8 mouse cellular contexts compared by ENCODE assay signal in the genomic region with DNA sequence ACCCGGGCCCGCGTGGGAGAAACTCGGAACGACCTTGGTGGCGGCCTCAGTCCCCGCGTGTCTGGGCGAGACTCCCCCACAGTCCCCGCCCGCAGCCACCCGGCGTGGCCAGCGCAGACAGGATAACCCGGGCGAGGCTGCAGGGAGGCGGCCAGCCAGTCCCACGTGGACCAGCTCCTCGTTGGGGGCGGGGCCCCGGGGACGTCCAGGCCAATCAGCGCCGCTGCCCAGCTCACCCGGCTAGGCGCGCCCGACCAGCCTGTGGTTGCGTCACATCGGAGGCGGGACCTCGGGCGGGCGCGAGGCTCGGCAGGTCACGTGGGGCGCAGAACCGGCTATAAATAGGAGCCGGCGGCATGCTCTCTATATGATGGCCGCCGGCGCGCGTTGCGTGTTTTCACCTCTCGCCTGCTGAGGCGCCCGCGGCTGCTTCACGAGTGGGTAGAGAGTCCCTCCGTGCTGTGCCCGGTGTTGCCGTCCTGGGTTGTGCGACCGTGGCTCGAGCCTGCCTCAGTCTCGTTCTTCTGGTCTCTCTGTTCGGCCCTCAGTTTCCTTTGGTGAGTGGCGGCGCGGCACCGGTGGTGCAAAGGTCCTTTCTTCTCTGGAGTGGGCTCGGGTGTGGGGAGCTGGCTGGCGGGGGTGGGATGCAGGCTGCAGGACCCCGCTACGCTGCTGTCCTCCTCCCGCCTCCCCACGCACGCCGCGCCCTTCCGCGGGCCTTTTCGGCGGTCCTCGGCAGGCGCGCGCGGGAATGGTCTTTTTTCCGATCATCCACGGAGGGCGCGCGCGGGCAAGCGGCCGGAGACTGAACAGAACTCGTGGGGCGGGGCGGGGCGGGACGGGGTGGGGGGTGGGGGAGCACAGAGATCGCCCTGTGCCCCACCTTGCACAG. TPM values are rescaled to one million over a fixed set of nuclear protein-coding genes. Genes with fewer than 3 reads are reported as not detected.
DNase-seq lines count a peak whose midpoint lies in the region; ATAC-seq lines count a peak whose summit lies in the region.

Gene Slc20a1, plus strand, starts transcription at position 329 of the 892 bp plus-strand sequence.

- peak within 1 kb of the TSS; percentile 72 for H3K4me2 ChIP-seq in hindbrain, embryonic 16.5 days (ENCODE audit: low read length)

- peaks cover 37% of the 10 kb centered on the region for H3K79me2 ChIP-seq in macrophage (ENCODE audit: inconsistent target)

- H3K4me3 ChIP-seq in hindbrain, embryonic 16.5 days (ENCODE audit: low read length) = peak within 1 kb of the TSS; percentile 76
- H3K4me3 ChIP-seq in macrophage (ENCODE audit: inconsistent target) = peak within 1 kb of the TSS; percentile 57

- peaks cover 19% of the 10 kb centered on the region for H3K4me1 ChIP-seq in hindbrain, embryonic 16.5 days (ENCODE audit: control insufficient read depth, insufficient read depth, low read depth, low read length)

- H3K27ac ChIP-seq in hindbrain, embryonic 16.5 days (ENCODE audit: low read depth, low read length) = peak within 1 kb of the TSS; percentile 94
- peak within 1 kb of the TSS; percentile 95 for H3K27ac ChIP-seq in macrophage

- H3K27me3 ChIP-seq in hindbrain, embryonic 16.5 days (replicated peaks; ENCODE audit: control insufficient read depth, insufficient read depth, low read length) = no peaks in the 10 kb centered on the region

- peak; percentile 99 for ATAC-seq in hindbrain, embryonic 16.5 days

- peak within 1 kb of the TSS; percentile 89 for H3K9ac ChIP-seq in hindbrain, embryonic 16.5 days (ENCODE audit: low read depth, low read length)

- DNase-seq in T-cell, adult 2 months (ENCODE audit: low spot score) = peak; percentile 99
- DNase-seq in cerebellum, postnatal 36 days = peak; percentile 98 to 100
- peak; percentile 99 for DNase-seq in gastrocnemius, adult 18-20 months (ENCODE audit: low spot score)
- DNase-seq in left cerebral cortex, adult 18-20 months (ENCODE audit: low spot score in 2 of 2) = peak; percentile 99
- peak; percentile 100 for DNase-seq in right cerebral cortex, adult 18-20 months
- DNase-seq in urinary bladder, postnatal 10 days (ENCODE audit: low spot score) = peak; percentile 98

- H3K9me3 ChIP-seq in hindbrain, embryonic 16.5 days (ENCODE audit: control insufficient read depth, low read length) = no peaks in the 10 kb centered on the region

- H3K36me3 ChIP-seq in hindbrain, embryonic 16.5 days (ENCODE audit: control insufficient read depth, insufficient read depth, low read length) = peaks cover 3% of the 10 kb centered on the region
- H3K36me3 ChIP-seq in macrophage (ENCODE audit: inconsistent target) = peaks cover 11% of the 10 kb centered on the region; the same call in 1 of the 2 replicates

- WGBS in hindbrain, embryonic 16.5 days = under 1% methylated on average over 74 of the region's 96 CpGs
- WGBS in macrophage (ENCODE audit: missing documents) = under 1% methylated on average over 95 of the region's 96 CpGs

RNA-seq across cellular contexts. Expression of gene Slc20a1, which starts in this region (rescaled TPM):
- total RNA-seq in gastrocnemius, adult 18-20 months (2021) = 10 to 100 TPM; 11.3 to 21.8 TPM
- polyA plus RNA-seq in hindbrain, embryonic 16.5 days (2015; fragmentation: Nextera tagmentation; extraction: Ambion mirVana) = 53.2 and 55.6 TPM in 2 replicates
- 100 to 1,000 TPM; 174 to 176 TPM for total RNA-seq in left cerebral cortex, adult 18-20 months (2021)
- total RNA-seq in macrophage (2018; cell fraction: chromatin; rRNA removed) = 1,000 to 10,000 TPM in 1 of 26 experiments, 100 to 1,000 TPM in 23, 10 to 100 TPM in 2; 27.6 to 1,007 (median 266) TPM
- total RNA-seq in macrophage (2018; cell fraction: cytosol; rRNA removed) = 10 to 100 TPM; 20.5 to 80.0 (median 36.1) TPM
- total RNA-seq in macrophage (2018; cell fraction: nucleus; rRNA removed) = 100 to 1,000 TPM in 19 of 26 experiments, 10 to 100 TPM in 7; 68.3 to 720 (median 172) TPM
- 36.9 to 54.7 TPM (median 39.8 TPM) in 3 replicates for polyA plus RNA-seq in macrophage (2018)

Comparison
In these comparisons a context has a peak if more than half of its experiments do, and no peak if none do; other contexts are left out.
1. Peak in every context shown above with its lines: DNase-seq, ATAC-seq, H3K4me3 ChIP-seq and H3K27ac ChIP-seq.
2. RNA of gene Slc20a1 (total RNA-seq): 174 to 176 TPM in left cerebral cortex, adult 18-20 months; 11.3 to 21.8 TPM in gastrocnemius, adult 18-20 months; every median in the first group is over 4 times any median in the second.